Mouse (Mus musculus): ENCODE data around the gene Hsd3b7. TPM values are rescaled to one million over a fixed set of nuclear protein-coding genes. Genes with fewer than 3 reads are reported as not detected.

Hsd3b7 gene
- total and polyA plus RNA-seq, 2 experiments from 2014 or later = 10.3 to 11.0 TPM

DNA sequence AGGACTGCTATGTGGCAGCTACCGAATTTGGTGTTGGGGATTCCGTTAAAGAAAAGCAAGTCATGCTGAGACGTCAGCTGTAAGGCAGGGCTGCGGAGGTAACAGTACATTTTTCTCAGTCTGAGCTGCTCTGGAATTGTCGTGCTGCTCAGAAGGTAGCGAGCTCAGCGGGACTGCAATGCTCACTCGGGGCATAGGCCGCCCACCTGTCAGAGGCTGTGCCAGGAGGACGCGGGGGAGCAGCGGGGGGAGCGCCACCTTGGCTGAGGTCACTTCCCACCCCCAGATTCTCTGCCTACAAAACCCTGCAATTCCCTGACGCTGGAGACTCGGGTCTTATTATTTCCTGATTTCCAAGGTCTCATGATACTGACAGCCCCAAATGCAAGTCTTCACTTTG lies 40.5 kb downstream of the Hsd3b7 start:
- H3K36me3 ChIP-seq (ENCODE audit: insufficient read depth, low read length) = 0 out of 2 replicates have a peak, but pooled peaks cover 13% of the 10 kb centered on the region
- H3K27ac ChIP-seq = peak overlapping the region; percentile 95
- H3K4me3 ChIP-seq (ENCODE audit: low read length) = peak overlapping the region; percentile 81
- no peaks in the 10 kb centered on the region for H3K9me3 ChIP-seq (ENCODE audit: low read length)
- DNase-seq (ENCODE audit: low spot score) (peak; percentile 52), ATAC-seq (peak; percentile 31)
- H3K4me2 ChIP-seq (ENCODE audit: low read depth, low read length) = peak overlapping the region; percentile 96
- TF ChIP-seq CTCF (IDR thresholded peaks at IDR 0.05; ENCODE audit: low read depth) = no peak
- H3K4me1 ChIP-seq (ENCODE audit: insufficient read depth, low read length) = no peaks in the 10 kb centered on the region
- no peaks in the 10 kb centered on the region for H3K27me3 ChIP-seq (ENCODE audit: insufficient read depth, low read length)
- H3K9ac ChIP-seq (replicated peaks; ENCODE audit: low read length) = peak overlapping the region; percentile 68
- WGBS = 3% methylated on average over 15 of the region's 15 CpGs

DNA sequence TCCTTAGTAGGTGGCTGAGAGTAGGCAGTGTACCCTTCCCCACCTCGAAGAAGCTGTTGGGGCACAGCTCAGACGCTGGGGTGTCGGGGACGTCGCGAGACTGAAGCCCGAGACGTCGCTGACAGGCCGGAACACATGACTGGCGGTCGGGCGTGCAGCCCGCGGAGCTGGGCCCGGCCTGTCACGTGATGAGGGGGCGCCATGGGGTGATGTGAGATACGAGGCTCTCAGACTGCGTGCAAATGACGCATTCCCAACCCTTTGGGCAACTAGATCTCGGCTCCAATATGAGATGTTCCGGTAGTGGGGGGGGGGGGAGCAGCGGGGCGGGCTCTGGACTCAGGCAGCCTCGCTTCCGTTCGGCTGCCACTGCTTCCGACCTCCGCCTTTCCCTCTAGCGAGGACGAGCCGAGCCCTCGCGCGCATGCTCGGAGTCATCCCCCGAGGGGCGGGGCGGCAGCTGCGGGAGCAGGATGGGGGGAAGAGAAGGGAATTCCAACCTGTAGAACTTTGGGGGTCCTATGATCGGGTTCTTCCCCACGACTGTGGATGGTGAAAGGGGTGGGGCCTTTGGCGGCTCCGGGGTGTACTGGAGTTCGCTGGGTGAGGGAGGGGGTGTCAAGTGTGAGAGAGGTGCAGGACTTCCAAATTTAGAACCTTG lies 41.1 kb downstream of the Hsd3b7 start:
- TF ChIP-seq CTCF (IDR thresholded peaks at IDR 0.05; ENCODE audit: low read depth) = 0 out of 2 replicates have a peak, but pooled peaks have one; percentile 10
- WGBS = under 1% methylated on average over 44 of the region's 46 CpGs
- ATAC-seq (peak; percentile 98), DNase-seq (ENCODE audit: low spot score) (peak; percentile 98)
- Histone ChIP-seq H3K9me3 (ENCODE audit: low read length) (no peaks in the 10 kb centered on the region), H3K4me1 (ENCODE audit: insufficient read depth, low read length) (no peaks in the 10 kb centered on the region), H3K4me3 (ENCODE audit: low read length) (peak overlapping the region; percentile 81), H3K36me3 (ENCODE audit: insufficient read depth, low read length) (peaks cover 13% of the 10 kb centered on the region; the same call in 1 of the 2 replicates), H3K4me2 (ENCODE audit: low read depth, low read length) (peak overlapping the region; percentile 96), H3K27ac (peak overlapping the region; percentile 95), H3K9ac (replicated peaks; ENCODE audit: low read length) (peak overlapping the region; percentile 68), H3K27me3 (ENCODE audit: insufficient read depth, low read length) (no peaks in the 10 kb centered on the region)

DNA sequence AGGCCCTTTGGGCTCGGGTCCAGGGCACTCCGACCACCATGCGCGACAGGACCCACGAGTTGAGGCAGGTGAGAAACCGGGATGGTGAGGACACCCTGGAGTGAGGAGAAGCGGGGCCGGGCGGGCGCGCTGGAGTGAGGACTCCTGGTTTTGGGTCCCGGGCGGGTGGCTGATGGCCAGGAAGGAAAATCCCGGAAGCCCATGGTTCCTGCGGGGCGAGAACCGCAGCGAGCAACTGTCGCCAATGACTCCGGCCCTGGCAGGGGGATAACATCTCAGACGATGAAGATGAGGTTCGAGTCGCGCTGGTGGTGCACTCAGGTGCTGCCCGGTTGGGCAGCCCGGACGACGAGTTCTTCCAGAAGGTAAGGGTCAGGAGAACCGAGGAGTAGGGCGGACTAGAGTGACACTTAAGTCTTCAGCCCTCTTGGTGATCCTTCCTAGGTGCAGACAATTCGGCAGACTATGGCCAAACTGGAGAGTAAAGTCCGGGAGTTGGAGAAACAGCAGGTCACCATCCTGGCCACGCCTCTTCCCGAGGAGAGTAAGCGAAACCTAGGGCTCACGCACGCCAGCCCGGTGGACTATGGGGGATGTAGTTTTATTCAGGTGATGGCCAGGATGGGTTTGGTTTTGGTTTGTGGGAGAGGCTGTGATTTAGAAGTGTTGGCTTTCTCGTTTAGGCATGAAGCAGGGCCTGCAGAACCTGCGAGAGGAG lies 41.8 kb downstream of the Hsd3b7 start:
- under 1% methylated on average over 40 of the region's 40 CpGs for WGBS
- H3K9me3 ChIP-seq (ENCODE audit: low read length) = no peaks in the 10 kb centered on the region
- no peaks in the 10 kb centered on the region for H3K4me1 ChIP-seq (ENCODE audit: insufficient read depth, low read length)
- H3K4me3 ChIP-seq (ENCODE audit: low read length) = peak overlapping the region; percentile 81
- TF ChIP-seq CTCF (IDR thresholded peaks at IDR 0.05; ENCODE audit: low read depth) = no peak
- peak overlapping the region; percentile 95 for H3K27ac ChIP-seq
- peak overlapping the region; percentile 68 for H3K9ac ChIP-seq (replicated peaks; ENCODE audit: low read length)
- peak; percentile 28; the same call in 1 of the 2 replicates for ATAC-seq
- H3K36me3 ChIP-seq (ENCODE audit: insufficient read depth, low read length) = peaks cover 13% of the 10 kb centered on the region; the same call in 1 of the 2 replicates
- peak; percentile 86 for DNase-seq (ENCODE audit: low spot score)
- H3K4me2 ChIP-seq (ENCODE audit: low read depth, low read length) = peak overlapping the region; percentile 96
- no peaks in the 10 kb centered on the region for H3K27me3 ChIP-seq (ENCODE audit: insufficient read depth, low read length)

GRCm38 (mm10) chr7:127849973-127850875 lies 49.8 kb downstream of the Hsd3b7 start:
- DNase-seq (ENCODE audit: low spot score) (no peak), ATAC-seq (no peak)
- H3K4me1 ChIP-seq (ENCODE audit: insufficient read depth, low read length) = no peaks in the 10 kb centered on the region
- no peak overlapping the region for H3K9ac ChIP-seq (replicated peaks; ENCODE audit: low read length)
- H3K4me2 ChIP-seq (ENCODE audit: low read depth, low read length) = no peak overlapping the region
- no peak overlapping the region for H3K4me3 ChIP-seq (ENCODE audit: low read length)
- H3K27me3 ChIP-seq (ENCODE audit: insufficient read depth, low read length) = no peaks in the 10 kb centered on the region
- TF ChIP-seq CTCF (IDR thresholded peaks at IDR 0.05; ENCODE audit: low read depth) = no peak
- H3K9me3 ChIP-seq (ENCODE audit: low read length) = no peaks in the 10 kb centered on the region
- H3K36me3 ChIP-seq (ENCODE audit: insufficient read depth, low read length) = peaks cover 11% of the 10 kb centered on the region; the same call in 1 of the 2 replicates
- no peak overlapping the region for H3K27ac ChIP-seq
- WGBS = 74% methylated on average over 6 of the region's 6 CpGs

- Histone ChIP-seq H3K4me3 (ENCODE audit: low read length) (no peak overlapping the region), H3K4me2 (ENCODE audit: low read depth, low read length) (no peak overlapping the region), H3K9ac (replicated peaks; ENCODE audit: low read length) (no peak overlapping the region), H3K36me3 (ENCODE audit: insufficient read depth, low read length) (peaks cover 11% of the 10 kb centered on the region; the same call in 1 of the 2 replicates), H3K27me3 (ENCODE audit: insufficient read depth, low read length) (no peaks in the 10 kb centered on the region), H3K27ac (no peak overlapping the region), H3K4me1 (ENCODE audit: insufficient read depth, low read length) (no peaks in the 10 kb centered on the region), H3K9me3 (ENCODE audit: low read length) (no peaks in the 10 kb centered on the region)
- no peak for TF ChIP-seq CTCF (IDR thresholded peaks at IDR 0.05; ENCODE audit: low read depth)
- WGBS = 75% methylated on average over 5 of the region's 5 CpGs
- DNase-seq (ENCODE audit: low spot score) (no peak), ATAC-seq (no peak)
Observed at GRCm38 (mm10) chr7:127850906-127851305, 50.5 kb downstream of the Hsd3b7 start.

Other genes starting within 250 kb of the Hsd3b7 start
- 5.7 and 20.5 TPM in 2 replicates for gene Tmem265, start 239.2 kb upstream of the Hsd3b7 start, total RNA-seq (2014; rRNA removed)
- gene Tmem265, start 239.2 kb upstream of the Hsd3b7 start, polyA plus RNA-seq (2015; fragmentation: Nextera tagmentation; extraction: Ambion mirVana) = 7.1 and 9.2 TPM in 2 replicates
- 63.1 and 71.4 TPM in 2 replicates for gene Phkg2, start 227.3 kb upstream of the Hsd3b7 start, total RNA-seq (2014; rRNA removed)
- gene Phkg2, start 227.3 kb upstream of the Hsd3b7 start, polyA plus RNA-seq (2015; fragmentation: Nextera tagmentation; extraction: Ambion mirVana) = 58.2 and 65.0 TPM in 2 replicates
- gene Ccdc189, start 212.0 kb upstream of the Hsd3b7 start, total RNA-seq (2014; rRNA removed) = 9.0 and 10.9 TPM in 2 replicates
- gene Ccdc189, start 212.0 kb upstream of the Hsd3b7 start, polyA plus RNA-seq (2015; fragmentation: Nextera tagmentation; extraction: Ambion mirVana) = 9.2 and 11.2 TPM in 2 replicates
- gene Rnf40, start 211.8 kb upstream of the Hsd3b7 start, total RNA-seq (2014; rRNA removed) = 33.6 and 34.6 TPM in 2 replicates
- gene Rnf40, start 211.8 kb upstream of the Hsd3b7 start, polyA plus RNA-seq (2015; fragmentation: Nextera tagmentation; extraction: Ambion mirVana) = 35.6 and 36.2 TPM in 2 replicates
- 36.2 and 40.0 TPM in 2 replicates for gene Zfp629, start 184.8 kb upstream of the Hsd3b7 start, total RNA-seq (2014; rRNA removed)
- 12.1 and 12.3 TPM in 2 replicates for gene Zfp629, start 184.8 kb upstream of the Hsd3b7 start, polyA plus RNA-seq (2015; fragmentation: Nextera tagmentation; extraction: Ambion mirVana)
- 86.8 and 105 TPM in 2 replicates for gene Bcl7c, start 91.7 kb upstream of the Hsd3b7 start, total RNA-seq (2014; rRNA removed)
- 48.8 and 50.9 TPM in 2 replicates for gene Bcl7c, start 91.7 kb upstream of the Hsd3b7 start, polyA plus RNA-seq (2015; fragmentation: Nextera tagmentation; extraction: Ambion mirVana)
- 9.0 and 10.7 TPM in 2 replicates for gene Ctf1, start 87.9 kb upstream of the Hsd3b7 start, total RNA-seq (2014; rRNA removed)
- 3.8 and 4.0 TPM in 2 replicates for gene Ctf1, start 87.9 kb upstream of the Hsd3b7 start, polyA plus RNA-seq (2015; fragmentation: Nextera tagmentation; extraction: Ambion mirVana)
- not detected in 2 replicates for gene Ctf2, start 68.4 kb upstream of the Hsd3b7 start, total RNA-seq (2014; rRNA removed)
- gene Ctf2, start 68.4 kb upstream of the Hsd3b7 start, polyA plus RNA-seq (2015; fragmentation: Nextera tagmentation; extraction: Ambion mirVana) = 0.13 TPM in 1 of 2 replicates, not detected in the other
- 191 and 192 TPM in 2 replicates for gene Fbxl19, start 56.1 kb upstream of the Hsd3b7 start, total RNA-seq (2014; rRNA removed)
- gene Fbxl19, start 56.1 kb upstream of the Hsd3b7 start, polyA plus RNA-seq (2015; fragmentation: Nextera tagmentation; extraction: Ambion mirVana) = 6.8 and 7.0 TPM in 2 replicates
- 20.0 and 35.8 TPM in 2 replicates for gene Orai3, start 30.8 kb upstream of the Hsd3b7 start, total RNA-seq (2014; rRNA removed)
- gene Orai3, start 30.8 kb upstream of the Hsd3b7 start, polyA plus RNA-seq (2015; fragmentation: Nextera tagmentation; extraction: Ambion mirVana) = 10.8 and 11.3 TPM in 2 replicates
- gene Setd1a, start 23.9 kb upstream of the Hsd3b7 start, total RNA-seq (2014; rRNA removed) = 17.8 and 18.2 TPM in 2 replicates
- gene Setd1a, start 23.9 kb upstream of the Hsd3b7 start, polyA plus RNA-seq (2015; fragmentation: Nextera tagmentation; extraction: Ambion mirVana) = 10.5 and 16.0 TPM in 2 replicates
- 0.05 and 2.9 TPM in 2 replicates for gene Gm49388, start 15.0 kb upstream of the Hsd3b7 start, total RNA-seq (2014; rRNA removed)
- gene Gm49388, start 15.0 kb upstream of the Hsd3b7 start, polyA plus RNA-seq (2015; fragmentation: Nextera tagmentation; extraction: Ambion mirVana) = not detected in 2 replicates
- 4.0 and 9.6 TPM in 2 replicates for gene Stx4a, start 23.7 kb downstream of the Hsd3b7 start, total RNA-seq (2014; rRNA removed)
- 28.4 and 31.8 TPM in 2 replicates for gene Stx4a, start 23.7 kb downstream of the Hsd3b7 start, polyA plus RNA-seq (2015; fragmentation: Nextera tagmentation; extraction: Ambion mirVana)
- 69.7 and 72.7 TPM in 2 replicates for gene Stx1b, start 23.9 kb downstream of the Hsd3b7 start, total RNA-seq (2014; rRNA removed)
- gene Stx1b, start 23.9 kb downstream of the Hsd3b7 start, polyA plus RNA-seq (2015; fragmentation: Nextera tagmentation; extraction: Ambion mirVana) = 66.6 and 76.3 TPM in 2 replicates
- gene Zfp646, start 75.6 kb downstream of the Hsd3b7 start, total RNA-seq (2014; rRNA removed) = 34.6 and 35.0 TPM in 2 replicates
- gene Zfp646, start 75.6 kb downstream of the Hsd3b7 start, polyA plus RNA-seq (2015; fragmentation: Nextera tagmentation; extraction: Ambion mirVana) = 3.4 and 4.4 TPM in 2 replicates
- gene Zfp668, start 76.2 kb downstream of the Hsd3b7 start, total RNA-seq (2014; rRNA removed) = 25.8 and 26.2 TPM in 2 replicates
- 21.8 and 22.4 TPM in 2 replicates for gene Zfp668, start 76.2 kb downstream of the Hsd3b7 start, polyA plus RNA-seq (2015; fragmentation: Nextera tagmentation; extraction: Ambion mirVana)
- 0.72 and 1.8 TPM in 2 replicates for gene Prss53, start 90.4 kb downstream of the Hsd3b7 start, total RNA-seq (2014; rRNA removed)
- gene Prss53, start 90.4 kb downstream of the Hsd3b7 start, polyA plus RNA-seq (2015; fragmentation: Nextera tagmentation; extraction: Ambion mirVana) = 1.0 and 1.3 TPM in 2 replicates
- not detected in 2 replicates for gene Gm21974, start 94.8 kb downstream of the Hsd3b7 start, total RNA-seq (2014; rRNA removed)
- not detected in 2 replicates for gene Gm21974, start 94.8 kb downstream of the Hsd3b7 start, polyA plus RNA-seq (2015; fragmentation: Nextera tagmentation; extraction: Ambion mirVana)
- gene Vkorc1, start 95.0 kb downstream of the Hsd3b7 start, total RNA-seq (2014; rRNA removed) = 37.2 and 43.0 TPM in 2 replicates
- 72.6 and 79.8 TPM in 2 replicates for gene Vkorc1, start 95.0 kb downstream of the Hsd3b7 start, polyA plus RNA-seq (2015; fragmentation: Nextera tagmentation; extraction: Ambion mirVana)
- 44.3 and 55.0 TPM in 2 replicates for gene Bckdk, start 103.5 kb downstream of the Hsd3b7 start, total RNA-seq (2014; rRNA removed)
- 61.5 and 63.5 TPM in 2 replicates for gene Bckdk, start 103.5 kb downstream of the Hsd3b7 start, polyA plus RNA-seq (2015; fragmentation: Nextera tagmentation; extraction: Ambion mirVana)
- 24.9 and 33.5 TPM in 2 replicates for gene Kat8, start 111.9 kb downstream of the Hsd3b7 start, total RNA-seq (2014; rRNA removed)
- 30.1 and 33.9 TPM in 2 replicates for gene Kat8, start 111.9 kb downstream of the Hsd3b7 start, polyA plus RNA-seq (2015; fragmentation: Nextera tagmentation; extraction: Ambion mirVana)
- gene Prss8, start 129.5 kb downstream of the Hsd3b7 start, total RNA-seq (2014; rRNA removed) = 0.26 and 0.32 TPM in 2 replicates
- 0.35 and 0.44 TPM in 2 replicates for gene Prss8, start 129.5 kb downstream of the Hsd3b7 start, polyA plus RNA-seq (2015; fragmentation: Nextera tagmentation; extraction: Ambion mirVana)
- 17.0 and 19.9 TPM in 2 replicates for gene Prss36, start 146.1 kb downstream of the Hsd3b7 start, total RNA-seq (2014; rRNA removed)
- gene Prss36, start 146.1 kb downstream of the Hsd3b7 start, polyA plus RNA-seq (2015; fragmentation: Nextera tagmentation; extraction: Ambion mirVana) = 16.5 and 17.3 TPM in 2 replicates
- 34.4 and 45.0 TPM in 2 replicates for gene Fus, start 166.9 kb downstream of the Hsd3b7 start, total RNA-seq (2014; rRNA removed)
- gene Fus, start 166.9 kb downstream of the Hsd3b7 start, polyA plus RNA-seq (2015; fragmentation: Nextera tagmentation; extraction: Ambion mirVana) = 281 and 299 TPM in 2 replicates
- gene Pycard, start 193.3 kb downstream of the Hsd3b7 start, total RNA-seq (2014; rRNA removed) = 12.1 and 12.7 TPM in 2 replicates
- gene Pycard, start 193.3 kb downstream of the Hsd3b7 start, polyA plus RNA-seq (2015; fragmentation: Nextera tagmentation; extraction: Ambion mirVana) = 9.3 and 10.7 TPM in 2 replicates
- 0.37 and 1.4 TPM in 2 replicates for gene Trim72, start 203.3 kb downstream of the Hsd3b7 start, total RNA-seq (2014; rRNA removed)
- gene Trim72, start 203.3 kb downstream of the Hsd3b7 start, polyA plus RNA-seq (2015; fragmentation: Nextera tagmentation; extraction: Ambion mirVana) = not detected in 2 replicates

Measured in hindbrain, postnatal 0 days (tissue).